ENCODE assay signal across 24 mouse cellular contexts in genomic region chr9:59339107-59339506, GRCm38 (mm10). TPM values are rescaled to one million over a fixed set of nuclear protein-coding genes. Genes with fewer than 3 reads are reported as not detected.
DNase-seq lines count a peak whose midpoint lies in the region; ATAC-seq and TF ChIP-seq lines count a peak whose summit lies in the region.
"Had no signal": no experiment of that assay in that cellular context is flagged by ENCODE, and none has a peak within 500 bp of the region (broad histone marks: within the 10 kb centered on the region; RNA-seq: fewer than 3 reads in every experiment).

No protein-coding gene starts in this region.

- peak; percentile 54; the same call in 1 of the 2 replicates for TF ChIP-seq EP300 in lung, postnatal 0 days (IDR thresholded peaks at IDR 0.05)

- DNase-seq in embryonic facial prominence, embryonic 14.5 days (ENCODE audit: low spot score): peak; percentile 31
- DNase-seq in embryonic facial prominence, embryonic 10.5 days (ENCODE audit: low spot score): no peak
- DNase-seq in lung, embryonic 14.5 days: peak; percentile 75
- DNase-seq in lung, postnatal 4 days: no peak
- peak; percentile 83 for DNase-seq in lung, postnatal 0 days (ENCODE audit: low spot score)
- no peak for DNase-seq in lung, postnatal 14 days
- DNase-seq in adrenal gland, postnatal 36 days: no peak
- DNase-seq: adrenal gland, adult 8-10 months; adrenal gland, postnatal 25 days; cerebellum, adult 18-20 months; cerebellum, adult 9-10 months; cerebellum, postnatal 14 days; gastrocnemius, postnatal 36 days; heart, adult 2 months; heart, postnatal 14 days; heart, postnatal 4 days had no signal

- H3K4me3 ChIP-seq in embryonic facial prominence, embryonic 14.5 days (ENCODE audit: low read depth, low read length): no peak overlapping the region
- no peak overlapping the region for H3K4me3 ChIP-seq in embryonic facial prominence, embryonic 10.5 days
- H3K4me3 ChIP-seq in lung, embryonic 14.5 days (ENCODE audit: low read depth, low read length): no peak overlapping the region
- H3K4me3 ChIP-seq in lung, postnatal 0 days (ENCODE audit: low read depth, low read length): no peak overlapping the region
- H3K4me3 ChIP-seq: embryonic facial prominence, embryonic 12.5 days; erythroblast, embryonic 14.5 days; forebrain, embryonic 12.5 days; forebrain, embryonic 15.5 days; heart, adult 2 months; heart, embryonic 10.5 days; heart, embryonic 13.5 days had no signal

- H3K36me3 ChIP-seq in embryonic facial prominence, embryonic 14.5 days (ENCODE audit: control insufficient read depth, insufficient read depth, low read length): peaks cover 24% of the 10 kb centered on the region
- H3K36me3 ChIP-seq in embryonic facial prominence, embryonic 10.5 days (replicated peaks): peaks cover 63% of the 10 kb centered on the region
- no peaks in the 10 kb centered on the region; the same call in 1 of the 2 replicates for H3K36me3 ChIP-seq in lung, embryonic 14.5 days (ENCODE audit: insufficient read depth)
- H3K36me3 ChIP-seq in lung, postnatal 0 days (ENCODE audit: insufficient read depth, low read length): no peaks in the 10 kb centered on the region

- H3K27me3 ChIP-seq in embryonic facial prominence, embryonic 14.5 days (replicated peaks; ENCODE audit: control insufficient read depth, insufficient read depth, low read length): no peaks in the 10 kb centered on the region
- H3K27me3 ChIP-seq in embryonic facial prominence, embryonic 10.5 days (replicated peaks; ENCODE audit: low read depth, poor library complexity, severe bottlenecking): no peaks in the 10 kb centered on the region
- H3K27me3 ChIP-seq in lung, embryonic 14.5 days (ENCODE audit: insufficient read depth, low read length): no peaks in the 10 kb centered on the region
- no peaks in the 10 kb centered on the region for H3K27me3 ChIP-seq in lung, postnatal 0 days (replicated peaks; ENCODE audit: insufficient read depth, low read length)
- H3K27me3 ChIP-seq: embryonic facial prominence, embryonic 12.5 days; forebrain, embryonic 12.5 days; forebrain, embryonic 15.5 days; heart, embryonic 13.5 days had no signal

- no peak overlapping the region for H3K4me2 ChIP-seq in embryonic facial prominence, embryonic 14.5 days (ENCODE audit: low read depth, low read length)
- no peak overlapping the region for H3K4me2 ChIP-seq in lung, embryonic 14.5 days
- H3K4me2 ChIP-seq in lung, postnatal 0 days (replicated peaks; ENCODE audit: low read depth, low read length): no peak overlapping the region
- H3K4me2 ChIP-seq: embryonic facial prominence, embryonic 12.5 days; forebrain, embryonic 12.5 days; forebrain, embryonic 15.5 days; heart, embryonic 13.5 days; hindbrain, embryonic 14.5 days had no signal

- H3K9ac ChIP-seq in embryonic facial prominence, embryonic 14.5 days (ENCODE audit: low read depth, low read length): no peak overlapping the region
- no peak overlapping the region for H3K9ac ChIP-seq in lung, embryonic 14.5 days
- H3K9ac ChIP-seq in lung, postnatal 0 days (replicated peaks; ENCODE audit: low read depth): no peak overlapping the region
- H3K9ac ChIP-seq: embryonic facial prominence, embryonic 12.5 days; forebrain, embryonic 12.5 days; forebrain, embryonic 15.5 days; heart, embryonic 13.5 days; hindbrain, embryonic 14.5 days had no signal

- H3K4me1 ChIP-seq in embryonic facial prominence, embryonic 14.5 days (ENCODE audit: control insufficient read depth, insufficient read depth, low read length): no peaks in the 10 kb centered on the region
- H3K4me1 ChIP-seq in embryonic facial prominence, embryonic 10.5 days: no peaks in the 10 kb centered on the region
- no peaks in the 10 kb centered on the region for H3K4me1 ChIP-seq in lung, embryonic 14.5 days (ENCODE audit: insufficient read depth)
- H3K4me1 ChIP-seq in lung, postnatal 0 days (ENCODE audit: insufficient read depth, low read depth, low read length): no peaks in the 10 kb centered on the region
- H3K4me1 ChIP-seq: embryonic facial prominence, embryonic 12.5 days; forebrain, embryonic 12.5 days; forebrain, embryonic 15.5 days; heart, embryonic 10.5 days; heart, embryonic 13.5 days had no signal

- TF ChIP-seq CTCF in lung, embryonic 14.5 days (IDR thresholded peaks at IDR 0.05; ENCODE audit: low read depth): no peak
- TF ChIP-seq CTCF in lung, postnatal 0 days (IDR thresholded peaks at IDR 0.05): no peak

- no peak overlapping the region for H3K27ac ChIP-seq in embryonic facial prominence, embryonic 14.5 days (replicated peaks; ENCODE audit: low read depth, low read length)
- no peak overlapping the region for H3K27ac ChIP-seq in embryonic facial prominence, embryonic 10.5 days (replicated peaks)
- no peak overlapping the region for H3K27ac ChIP-seq in lung, embryonic 14.5 days (ENCODE audit: low read depth)
- H3K27ac ChIP-seq in lung, postnatal 0 days (ENCODE audit: low read length): no peak overlapping the region
- H3K27ac ChIP-seq: embryonic facial prominence, embryonic 12.5 days; forebrain, embryonic 12.5 days; forebrain, embryonic 15.5 days; heart, adult 2 months; heart, embryonic 10.5 days; heart, embryonic 13.5 days; hindbrain, embryonic 14.5 days; hindbrain, postnatal 0 days had no signal

- no peak for ATAC-seq in embryonic facial prominence, embryonic 14.5 days (ENCODE audit: low read depth)
- ATAC-seq in lung, embryonic 14.5 days (ENCODE audit: insufficient read depth): peak; percentile 69
- peak; percentile 79 for ATAC-seq in lung, postnatal 0 days
- ATAC-seq: forebrain, embryonic 15.5 days; hindbrain, postnatal 0 days had no signal

- H3K9me3 ChIP-seq in embryonic facial prominence, embryonic 14.5 days (ENCODE audit: control insufficient read depth, low read length): no peaks in the 10 kb centered on the region
- no peaks in the 10 kb centered on the region for H3K9me3 ChIP-seq in embryonic facial prominence, embryonic 10.5 days
- H3K9me3 ChIP-seq in lung, embryonic 14.5 days (ENCODE audit: low read depth, low read length): no peaks in the 10 kb centered on the region
- H3K9me3 ChIP-seq in lung, postnatal 0 days (ENCODE audit: low read length): no peaks in the 10 kb centered on the region
- H3K9me3 ChIP-seq: embryonic facial prominence, embryonic 12.5 days; forebrain, embryonic 15.5 days; heart, embryonic 10.5 days; heart, embryonic 13.5 days had no signal

- WGBS in embryonic facial prominence, embryonic 14.5 days: 75% methylated on average over 5 of the region's 5 CpGs
- 90% methylated on average over 5 of the region's 5 CpGs for WGBS in embryonic facial prominence, embryonic 10.5 days
- WGBS in lung, embryonic 14.5 days: 39% methylated on average over 5 of the region's 5 CpGs
- WGBS in lung, postnatal 0 days: 56% methylated on average over 5 of the region's 5 CpGs

RNA-seq across cellular contexts. Expression of gene Bbs4, which starts 14.2 kb away (rescaled TPM):
- 14.2 and 15.3 TPM in 2 replicates for polyA plus RNA-seq in embryonic facial prominence, embryonic 14.5 days (2014; fragmentation: Nextera tagmentation; extraction: Ambion mirVana)
- 18.0 and 19.3 TPM in 2 replicates for polyA plus RNA-seq in embryonic facial prominence, embryonic 10.5 days (2016; fragmentation: Nextera tagmentation; extraction: Ambion mirVana)
- 10.5 and 12.3 TPM in 2 replicates for polyA plus RNA-seq in lung, embryonic 14.5 days (2014; fragmentation: Nextera tagmentation; extraction: Ambion mirVana)
- 13.3 and 15.8 TPM in 2 replicates for polyA plus RNA-seq in lung, postnatal 0 days (2015; fragmentation: Nextera tagmentation; extraction: Ambion mirVana)
- 10 to 100 TPM in 1 of 2 experiments, 1 to 10 TPM in 1; 9.4 to 10.1 TPM for total RNA-seq in adrenal gland, postnatal 36 days (2021)

RNA-seq across cellular contexts. Expression of gene Adpgk, which starts 47.7 kb away (rescaled TPM):
- polyA plus RNA-seq in embryonic facial prominence, embryonic 14.5 days (2014; fragmentation: Nextera tagmentation; extraction: Ambion mirVana): 50.9 and 51.7 TPM in 2 replicates
- polyA plus RNA-seq in embryonic facial prominence, embryonic 10.5 days (2016; fragmentation: Nextera tagmentation; extraction: Ambion mirVana): 45.0 and 46.5 TPM in 2 replicates
- 56.8 and 57.0 TPM in 2 replicates for polyA plus RNA-seq in lung, embryonic 14.5 days (2014; fragmentation: Nextera tagmentation; extraction: Ambion mirVana)
- polyA plus RNA-seq in lung, postnatal 0 days (2015; fragmentation: Nextera tagmentation; extraction: Ambion mirVana): 26.6 and 26.7 TPM in 2 replicates
- 10 to 100 TPM; 30.1 to 32.6 TPM for total RNA-seq in adrenal gland, postnatal 36 days (2021)

Comparison
In these comparisons a context has a peak if more than half of its experiments do, and no peak if none do; other contexts are left out.
1. DNase-seq: peak in embryonic facial prominence, embryonic 14.5 days (single experiment), lung, embryonic 14.5 days (single experiment) and lung, postnatal 0 days (single experiment); none in embryonic facial prominence, embryonic 10.5 days (single experiment), lung, postnatal 4 days (0 of 2), lung, postnatal 14 days (single experiment) and adrenal gland, postnatal 36 days (0 of 2).